Mouse (Mus musculus) forebrain, embryonic 13.5 days (tissue): ENCODE data around the gene Ly9. TPM values are rescaled to one million over a fixed set of nuclear protein-coding genes. Genes with fewer than 3 reads are reported as not detected.

ENCODE experiments used
- ATAC-seq: fragments of 200-750 bp; cut with Nextera tagmentation; 2 replicates; pipeline ENCODE4 v1.8.0; 2017
- H3K27ac ChIP-seq: fragments of 300-500 bp; sonication (generic); 2 replicates; pipeline ENCODE4 v1.5.1; 2015; ENCODE audit warnings: inconsistent platforms, mild to moderate bottlenecking, moderate library complexity
- H3K27me3 ChIP-seq: fragments of 300-500 bp; sonication (generic); 2 replicates; pipeline ENCODE4 v1.6.1; 2015; ENCODE audit warnings: mild to moderate bottlenecking, inconsistent platforms
- H3K36me3 ChIP-seq: fragments of 300-500 bp; sonication (generic); 2 replicates; pipeline ENCODE4 v1.6.1; 2015; ENCODE audit warnings: mild to moderate bottlenecking, inconsistent platforms; ENCODE audit not compliant: poor library complexity, severe bottlenecking
- H3K4me1 ChIP-seq: fragments of 300-500 bp; sonication (generic); 2 replicates; pipeline ENCODE4 v1.6.1; 2015; ENCODE audit warnings: inconsistent platforms
- H3K4me2 ChIP-seq: fragments of 300-500 bp; sonication (generic); 2 replicates; pipeline ENCODE4 v1.6.1; 2015; ENCODE audit warnings: inconsistent platforms, mild to moderate bottlenecking, moderate library complexity
- H3K4me3 ChIP-seq: fragments of 300-500 bp; sonication (generic); 2 replicates; pipeline ENCODE4 v1.5.1; 2015; ENCODE audit warnings: mild to moderate bottlenecking, inconsistent platforms
- H3K9ac ChIP-seq: fragments of 300-500 bp; sonication (generic); 2 replicates; pipeline ENCODE4 v1.6.1; 2015; ENCODE audit warnings: mild to moderate bottlenecking, inconsistent platforms
- H3K9me3 ChIP-seq: fragments of 300-500 bp; sonication (generic); replicated peaks from 2 replicates; pipeline ENCODE4 v1.6.1; 2016; ENCODE audit warnings: inconsistent platforms
- WGBS: fragments of 180-500 bp; shearing (Covaris S2); methylation state at CpG from one replicate; pipeline ENCODE4 v1.1.7; 2015; 5-methylcytosine and 5-hydroxymethylcytosine counted together
- polyA plus RNA-seq: library from polyadenylated mRNA; unstranded; fragments of >200 nt; fragmentation: Nextera tagmentation; extraction: Ambion mirVana; gene quantifications from 2 replicates; pipeline ENCODE4 v1.2.1, GENCODE M21; 2015

Ly9 gene
- polyA plus RNA-seq, 1 experiment from 2014 or later, result not detected

GRCm38 (mm10) chr1:171568436-171568835 is 38.8 kb downstream of the Ly9 start:
- H3K36me3 ChIP-seq, result no peaks in the 10 kb centered on the region
- H3K4me2 ChIP-seq, result no peak overlapping the region
- H3K9ac ChIP-seq, result no peak overlapping the region
- H3K27ac ChIP-seq, result no peak overlapping the region
- no peaks in the 10 kb centered on the region for H3K27me3 ChIP-seq
- no peak for ATAC-seq
- H3K9me3 ChIP-seq, result no peaks in the 10 kb centered on the region
- WGBS, result 52% methylated on average over 2 of the region's 2 CpGs
- H3K4me1 ChIP-seq, result no peaks in the 10 kb centered on the region
- no peak overlapping the region for H3K4me3 ChIP-seq

DNA sequence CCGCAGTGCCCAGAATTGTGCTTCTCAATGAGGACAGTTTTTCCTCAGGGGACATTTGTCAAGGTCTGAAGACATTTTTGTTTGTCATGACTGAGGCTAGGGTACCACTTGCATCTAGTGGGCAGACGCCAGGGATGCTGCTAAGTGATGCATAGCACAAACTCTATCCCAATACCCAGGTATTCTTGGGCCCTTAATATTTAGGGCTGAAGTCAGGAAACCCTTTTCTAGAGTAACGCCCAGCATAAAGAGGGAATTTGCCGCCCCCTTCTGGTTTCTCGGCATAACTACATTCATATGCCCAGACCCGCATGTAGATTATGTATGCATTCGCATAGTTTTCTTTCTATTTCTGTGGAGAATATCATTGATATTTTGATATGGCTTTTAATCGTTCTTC is 40.4 kb downstream of the Ly9 start:
- H3K4me3 ChIP-seq, result no peak overlapping the region
- no peaks in the 10 kb centered on the region for H3K27me3 ChIP-seq
- H3K27ac ChIP-seq, result no peak overlapping the region
- H3K4me2 ChIP-seq, result no peak overlapping the region
- no peaks in the 10 kb centered on the region for H3K4me1 ChIP-seq
- no peaks in the 10 kb centered on the region for H3K36me3 ChIP-seq
- no peaks in the 10 kb centered on the region for H3K9me3 ChIP-seq
- WGBS, result 24% methylated on average over 8 of the region's 8 CpGs
- H3K9ac ChIP-seq, result no peak overlapping the region
- peak; percentile 57; the same call in 1 of the 2 replicates for ATAC-seq

GRCm38 (mm10) chr1:171565888-171566287 is 41.3 kb downstream of the Ly9 start:
- Histone ChIP-seq H3K27ac (no peak overlapping the region), H3K4me3 (no peak overlapping the region), H3K36me3 (no peaks in the 10 kb centered on the region), H3K4me1 (no peaks in the 10 kb centered on the region), H3K27me3 (no peaks in the 10 kb centered on the region), H3K9ac (no peak overlapping the region), H3K9me3 (no peaks in the 10 kb centered on the region), H3K4me2 (no peak overlapping the region)
- WGBS, result 87% methylated on average over 4 of the region's 4 CpGs
- ATAC-seq, result no peak

GRCm38 (mm10) chr1:171564247-171564646 is 43.0 kb downstream of the Ly9 start:
- Histone ChIP-seq H3K27ac (no peak overlapping the region), H3K9me3 (no peaks in the 10 kb centered on the region), H3K4me3 (no peak overlapping the region), H3K36me3 (no peaks in the 10 kb centered on the region), H3K4me2 (no peak overlapping the region), H3K4me1 (no peaks in the 10 kb centered on the region), H3K27me3 (no peaks in the 10 kb centered on the region), H3K9ac (no peak overlapping the region)
- peak; percentile 73; the same call in 1 of the 2 replicates for ATAC-seq
- 54% methylated on average over 3 of the region's 3 CpGs for WGBS

DNA sequence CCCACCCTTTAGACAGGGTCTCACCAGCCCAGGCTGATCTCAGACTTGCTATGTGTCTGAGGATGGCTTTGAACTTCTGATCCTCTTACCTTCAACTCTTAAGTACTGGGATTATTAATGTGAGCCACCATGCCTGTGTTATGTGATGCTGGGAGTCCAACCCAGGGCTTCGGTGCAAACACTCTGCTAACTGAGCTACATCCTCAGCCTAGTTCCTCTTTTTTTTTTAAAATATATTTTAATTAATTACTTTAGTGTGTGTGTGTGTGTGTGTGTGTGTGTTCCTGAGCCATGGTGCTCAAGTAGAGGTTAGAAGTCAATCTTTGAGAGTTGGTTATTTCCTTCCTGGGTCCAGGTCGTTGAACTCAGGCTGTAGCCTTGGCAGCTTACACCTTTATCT is 44.2 kb downstream of the Ly9 start:
- Histone ChIP-seq H3K9ac (no peak overlapping the region), H3K4me1 (no peaks in the 10 kb centered on the region), H3K4me2 (no peak overlapping the region), H3K4me3 (no peak overlapping the region), H3K36me3 (no peaks in the 10 kb centered on the region), H3K27me3 (no peaks in the 10 kb centered on the region), H3K27ac (no peak overlapping the region), H3K9me3 (no peaks in the 10 kb centered on the region)
- WGBS, result 82% methylated on average over 2 of the region's 2 CpGs
- no peak for ATAC-seq

GRCm38 (mm10) chr1:171561639-171562225 is 45.5 kb downstream of the Ly9 start:
- Histone ChIP-seq H3K9ac (no peak overlapping the region), H3K4me1 (no peaks in the 10 kb centered on the region)
- 75% methylated on average over 8 of the region's 11 CpGs for WGBS

GRCm38 (mm10) chr1:171561200-171561599 is 46.0 kb downstream of the Ly9 start:
- Histone ChIP-seq H3K4me1 (no peaks in the 10 kb centered on the region), H3K4me3 (no peak overlapping the region), H3K27me3 (no peaks in the 10 kb centered on the region), H3K27ac (no peak overlapping the region), H3K9ac (no peak overlapping the region), H3K36me3 (no peaks in the 10 kb centered on the region), H3K4me2 (no peak overlapping the region), H3K9me3 (no peaks in the 10 kb centered on the region)
- 90% methylated on average over 1 of the region's 1 CpGs for WGBS
- no peak for ATAC-seq

More at GRCm38 (mm10) chr1:171561639-171562225, 45.5 kb downstream of the Ly9 start:
- Histone ChIP-seq H3K9me3 (no peaks in the 10 kb centered on the region), H3K27ac (no peak overlapping the region), H3K4me2 (no peak overlapping the region), H3K4me3 (no peak overlapping the region), H3K27me3 (no peaks in the 10 kb centered on the region), H3K36me3 (no peaks in the 10 kb centered on the region)
- no peak for ATAC-seq

DNA sequence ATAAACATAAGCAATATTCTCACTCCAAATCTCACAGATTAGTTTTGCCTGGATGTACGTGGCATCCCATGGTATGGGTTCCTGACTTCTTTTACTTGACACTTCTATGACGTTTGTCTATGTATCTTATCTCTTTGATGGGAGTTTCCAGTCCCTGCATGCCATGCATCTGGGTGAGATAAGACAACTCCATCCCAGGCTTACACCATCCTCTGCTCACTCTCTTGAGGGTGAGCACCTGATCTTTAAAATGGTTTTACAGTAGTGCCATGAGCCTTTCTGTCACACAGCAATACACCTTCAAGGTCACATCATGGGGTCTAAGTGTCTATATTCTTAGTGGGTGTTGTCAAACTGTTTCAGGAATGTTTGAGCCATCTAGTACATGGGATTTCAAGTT is 46.9 kb downstream of the Ly9 start:
- no peak for ATAC-seq
- no peak overlapping the region for H3K9ac ChIP-seq
- no peaks in the 10 kb centered on the region for H3K9me3 ChIP-seq
- H3K4me3 ChIP-seq, result no peak overlapping the region
- H3K36me3 ChIP-seq, result no peaks in the 10 kb centered on the region
- H3K27me3 ChIP-seq, result no peaks in the 10 kb centered on the region
- no peaks in the 10 kb centered on the region for H3K4me1 ChIP-seq
- WGBS, result 81% methylated on average over 2 of the region's 2 CpGs
- H3K27ac ChIP-seq, result no peak overlapping the region
- H3K4me2 ChIP-seq, result no peak overlapping the region

DNA sequence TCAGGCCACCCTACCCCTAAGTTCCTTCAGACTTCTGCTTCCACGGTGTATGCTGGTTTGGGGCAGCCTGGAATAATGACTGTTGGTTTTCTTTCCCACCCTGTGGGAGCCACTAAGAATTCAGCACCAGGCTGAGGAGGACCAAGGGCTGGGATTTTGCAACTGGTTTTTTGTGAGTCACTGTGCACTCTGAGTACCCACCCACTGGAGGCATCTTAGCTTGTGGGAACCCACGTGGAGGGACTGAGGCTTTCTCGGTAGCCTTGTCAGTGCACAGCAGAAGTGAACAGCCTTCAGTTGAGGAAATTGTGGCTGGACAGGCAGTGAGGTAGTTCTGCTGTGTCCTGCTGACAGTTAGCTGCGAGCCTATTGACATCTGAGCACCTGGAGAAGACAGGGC is 48.3 kb downstream of the Ly9 start, which contains the start of gene Cd244a:
TSS of gene Cd244a (plus strand) at position 296 of the 400 bp plus-strand sequence.
- no peak for ATAC-seq
- Histone ChIP-seq H3K9ac (no peak within 1 kb of the TSS), H3K36me3 (no peaks in the 10 kb centered on the region), H3K4me1 (no peaks in the 10 kb centered on the region), H3K9me3 (no peaks in the 10 kb centered on the region), H3K4me3 (no peak within 1 kb of the TSS), H3K27ac (no peak within 1 kb of the TSS), H3K27me3 (no peaks in the 10 kb centered on the region), H3K4me2 (no peak within 1 kb of the TSS)
- 88% methylated on average over 4 of the region's 4 CpGs for WGBS

- no peak for ATAC-seq
- Histone ChIP-seq H3K27me3 (no peaks in the 10 kb centered on the region), H3K27ac (no peak overlapping the region), H3K36me3 (no peaks in the 10 kb centered on the region), H3K9ac (no peak overlapping the region), H3K4me2 (no peak overlapping the region), H3K4me3 (no peak overlapping the region), H3K4me1 (no peaks in the 10 kb centered on the region), H3K9me3 (no peaks in the 10 kb centered on the region)
- WGBS, result 78% methylated on average over 6 of the region's 6 CpGs
These were observed 48.8 kb downstream of the Ly9 start for GRCm38 (mm10) chr1:171558407-171558806.

GRCm38 (mm10) chr1:171556366-171556765 is 50.8 kb downstream of the Ly9 start:
- Histone ChIP-seq H3K4me3 (no peak overlapping the region), H3K9ac (no peak overlapping the region), H3K36me3 (no peaks in the 10 kb centered on the region), H3K27ac (no peak overlapping the region), H3K4me2 (no peak overlapping the region), H3K9me3 (no peaks in the 10 kb centered on the region), H3K4me1 (no peaks in the 10 kb centered on the region), H3K27me3 (no peaks in the 10 kb centered on the region)
- 85% methylated on average over 2 of the region's 2 CpGs for WGBS
- ATAC-seq, result no peak

- WGBS, result 85% methylated on average over 11 of the region's 11 CpGs
These were observed 53.6 kb downstream of the Ly9 start for GRCm38 (mm10) chr1:171553359-171554341.

More at GRCm38 (mm10) chr1:171553359-171554341, 53.6 kb downstream of the Ly9 start:
- no peak for ATAC-seq
- Histone ChIP-seq H3K9me3 (no peaks in the 10 kb centered on the region), H3K4me3 (no peak overlapping the region), H3K4me2 (no peak overlapping the region), H3K27ac (no peak overlapping the region), H3K36me3 (no peaks in the 10 kb centered on the region), H3K4me1 (no peaks in the 10 kb centered on the region), H3K9ac (no peak overlapping the region), H3K27me3 (no peaks in the 10 kb centered on the region)
